Mouse (Mus musculus) lung, adult 2 months (tissue): ENCODE measurements around the gene Brca2.

Experiments used
- CTCF ChIP-seq: fragments of 200-500 bp; IDR thresholded peaks from 2 replicates; pipeline ENCODE4 v1.5.1; 2011; ENCODE audit warnings: mild to moderate bottlenecking, low read length, control low read depth; ENCODE audit not compliant: insufficient read depth
- POLR2A ChIP-seq: fragments of 200-500 bp; IDR thresholded peaks from 2 replicates; pipeline ENCODE4 v1.6.1; 2011; ENCODE audit warnings: low read depth, mild to moderate bottlenecking, control low read depth, low read length, borderline replicate concordance; ENCODE audit errors: extremely low read depth

DNA sequence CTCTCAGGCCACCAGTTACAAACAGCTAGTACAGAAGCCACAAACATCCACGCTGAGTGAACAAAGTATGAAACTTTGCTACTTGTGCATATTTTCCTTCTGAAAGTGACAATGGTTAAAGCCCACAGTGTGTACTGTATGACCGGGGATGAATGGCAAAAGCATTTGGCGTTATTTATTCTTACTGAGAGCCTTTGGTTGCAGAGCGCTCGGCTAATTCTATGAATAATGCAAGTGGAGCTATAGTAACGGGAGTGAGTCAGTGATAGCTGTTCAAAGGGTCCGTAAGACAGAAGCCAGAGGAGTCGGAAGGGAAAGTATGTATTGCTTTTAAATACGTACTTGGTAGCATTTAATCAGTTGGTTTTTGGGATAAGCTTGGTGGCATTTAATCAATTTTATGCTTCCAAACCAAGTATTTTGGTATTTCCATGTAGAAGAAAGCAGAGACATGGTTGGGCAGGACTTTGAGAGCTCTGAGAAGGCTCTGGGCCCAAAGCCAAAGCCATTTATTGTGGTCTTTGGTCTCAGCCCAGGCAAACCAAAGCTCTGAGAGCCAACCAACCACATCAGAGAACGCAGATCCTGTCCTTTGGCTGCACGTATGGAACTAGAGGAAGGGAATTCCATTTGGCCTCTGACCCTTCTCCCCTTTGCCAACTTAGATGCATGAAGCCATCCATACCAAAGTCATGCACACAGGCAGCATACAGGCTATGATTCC, 48.2 kb downstream of the Brca2 start:
- no peak for TF ChIP-seq CTCF
- TF ChIP-seq POLR2A: no peak
